Mouse (Mus musculus): Measurements from ENCODE around the gene Gm10153.
"Not testable (repeated sequence)": the region's sequence is repeated elsewhere in the genome, so short reads cannot be mapped to it uniquely, and the experiment has no call there.

Gene Gm10153

DNA sequence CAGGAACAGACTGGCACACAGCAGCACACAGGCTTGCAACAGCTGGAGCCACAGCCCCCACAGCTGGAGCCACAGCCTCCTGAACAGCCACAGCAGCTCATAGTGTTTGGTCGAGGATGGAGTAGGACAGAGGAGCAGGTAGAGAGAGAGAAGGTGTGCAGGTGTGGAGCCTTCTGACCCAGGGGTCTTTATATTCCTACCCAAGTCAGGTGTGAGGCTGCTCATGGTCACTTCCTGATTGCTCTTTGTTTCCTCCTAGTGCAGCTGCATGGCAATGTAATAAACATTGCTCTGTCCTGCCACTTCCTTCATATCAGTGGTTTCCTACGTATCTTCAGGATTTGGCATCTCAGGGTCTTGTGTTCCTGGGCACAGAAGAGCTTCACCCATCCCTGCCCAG is at the start of gene Gm10153:
Gm10153 (minus strand) TSS at position 101 of the 400 bp plus-strand sequence.
- DNase-seq (ENCODE audit: low spot score), result no peak

- DNase-seq (ENCODE audit: low spot score), result no peak
These were observed 41.4 kb upstream of the Gm10153 start for GRCm38 (mm10) chr7:142231540-142231939.

GRCm38 (mm10) chr7:142229871-142230270 is 39.7 kb upstream of the Gm10153 start, which contains the start of gene Krtap5-5:
Gene Krtap5-5, minus strand, starts transcription at chr7:142229971.
- DNase-seq (ENCODE audit: low spot score), result not testable (repeated sequence)

GRCm38 (mm10) chr7:142224518-142224917 is 34.3 kb upstream of the Gm10153 start:
- DNase-seq (ENCODE audit: low spot score), result no peak

DNA sequence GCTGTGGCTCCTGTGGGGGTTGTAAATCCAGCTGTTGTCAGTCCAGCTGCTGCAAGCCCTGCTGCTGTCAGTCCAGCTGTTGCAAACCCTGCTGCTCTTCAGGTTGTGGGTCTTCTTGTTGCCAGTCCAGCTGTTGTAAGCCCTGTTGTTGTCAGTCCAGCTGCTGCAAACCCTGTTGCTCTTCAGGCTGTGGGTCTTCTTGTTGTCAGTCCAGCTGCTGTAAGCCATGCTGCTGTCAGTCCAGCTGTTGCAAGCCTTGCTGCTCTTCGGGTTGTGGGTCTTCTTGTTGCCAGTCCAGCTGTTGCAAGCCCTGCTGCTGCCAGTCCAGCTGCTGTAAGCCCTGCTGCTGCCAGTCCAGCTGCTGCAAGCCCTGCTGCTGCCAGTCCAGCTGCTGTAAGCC is 21.9 kb upstream of the Gm10153 start:
- not testable (repeated sequence) for DNase-seq (ENCODE audit: low spot score)

- DNase-seq (ENCODE audit: low spot score), result no peak
These were observed 21.4 kb upstream of the Gm10153 start, which contains the start of gene Gm7579 for GRCm38 (mm10) chr7:142211559-142211958. Gene Gm7579, plus strand, starts transcription at chr7:142211859.

DNA sequence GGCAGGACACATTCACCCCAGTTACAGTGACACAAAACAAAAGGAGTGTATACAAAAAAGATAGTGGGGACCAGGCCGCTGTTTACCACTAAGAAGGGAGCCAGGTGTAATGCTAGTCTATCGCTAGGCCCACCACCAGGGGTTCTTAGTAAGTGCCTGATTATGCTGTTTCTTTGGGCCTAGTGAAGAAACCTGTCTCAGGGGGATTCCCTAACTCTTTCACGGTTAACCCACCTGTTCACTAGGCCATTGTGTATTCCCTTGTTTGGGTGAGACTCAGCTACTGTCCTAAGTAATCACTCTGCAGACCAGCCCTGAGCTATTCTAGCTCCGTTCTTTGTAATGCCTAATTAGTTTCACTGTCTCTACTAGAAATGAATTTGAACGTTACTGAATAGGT is 16.7 kb upstream of the Gm10153 start:
- not testable (repeated sequence) for DNase-seq (ENCODE audit: low spot score)

DNA sequence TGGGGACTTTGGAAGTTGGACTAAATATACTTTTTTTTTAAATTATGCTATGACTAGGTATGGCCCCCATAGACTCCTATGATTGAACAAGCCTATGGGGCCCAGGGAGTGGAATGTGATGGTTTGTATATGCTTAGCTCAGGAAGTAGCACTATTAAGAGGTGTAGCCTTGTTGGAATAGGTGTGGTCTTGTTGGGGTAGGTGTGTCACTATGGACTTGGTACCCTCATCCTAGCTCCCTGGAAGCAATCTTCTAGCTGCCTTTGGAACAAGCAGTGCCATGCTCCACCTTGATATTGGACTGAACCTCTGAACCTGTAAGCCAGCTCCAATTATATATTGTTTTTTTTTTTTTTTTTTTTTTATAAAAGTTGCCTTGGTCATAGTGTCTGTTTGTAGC is 15.3 kb upstream of the Gm10153 start:
- DNase-seq (ENCODE audit: low spot score), result no peak

- no peak for DNase-seq (ENCODE audit: low spot score)
These were observed 10.9 kb upstream of the Gm10153 start, which contains the start of gene Krtap5-3 for GRCm38 (mm10) chr7:142201064-142201463. Gene Krtap5-3, plus strand, starts transcription at chr7:142201364.

DNA sequence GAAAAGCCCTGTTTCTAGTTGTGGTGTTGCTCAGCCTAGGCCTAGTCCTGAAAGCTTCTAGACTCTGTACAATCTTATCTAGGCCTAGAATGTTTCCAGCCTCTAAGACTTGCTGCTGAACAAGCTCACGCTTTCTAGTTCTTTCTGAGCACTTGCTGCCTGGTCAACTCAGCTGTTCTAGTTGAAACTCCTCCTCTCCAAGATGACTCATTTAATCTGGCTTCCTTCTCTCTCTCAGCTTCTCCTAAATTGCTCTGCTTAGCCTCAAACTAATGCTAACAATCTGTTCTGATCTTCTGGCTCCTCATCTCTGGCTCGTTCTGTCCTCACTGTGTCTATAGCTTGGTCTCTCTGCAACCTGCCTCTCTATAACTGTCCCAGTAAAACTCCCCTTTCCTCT is 8.6 kb upstream of the Gm10153 start:
- no peak for DNase-seq (ENCODE audit: low spot score)

- DNase-seq (ENCODE audit: low spot score), result no peak
These were observed 2.0 kb downstream of the Gm10153 start for GRCm38 (mm10) chr7:142188156-142188555.

- DNase-seq (ENCODE audit: low spot score), result no peak
These were observed 9.2 kb downstream of the Gm10153 start for GRCm38 (mm10) chr7:142181021-142181420.

- DNase-seq (ENCODE audit: low spot score), result no peak
These were observed 11.5 kb downstream of the Gm10153 start for GRCm38 (mm10) chr7:142178685-142179084.

GRCm38 (mm10) chr7:142175905-142176304 is 14.3 kb downstream of the Gm10153 start, which contains the start of gene Krtap5-2:
Gene Krtap5-2, minus strand, starts transcription at chr7:142176005.
- not testable (repeated sequence) for DNase-seq (ENCODE audit: low spot score)

- no peak for DNase-seq (ENCODE audit: low spot score)
These were observed 20.4 kb downstream of the Gm10153 start for GRCm38 (mm10) chr7:142169836-142170235.

DNA sequence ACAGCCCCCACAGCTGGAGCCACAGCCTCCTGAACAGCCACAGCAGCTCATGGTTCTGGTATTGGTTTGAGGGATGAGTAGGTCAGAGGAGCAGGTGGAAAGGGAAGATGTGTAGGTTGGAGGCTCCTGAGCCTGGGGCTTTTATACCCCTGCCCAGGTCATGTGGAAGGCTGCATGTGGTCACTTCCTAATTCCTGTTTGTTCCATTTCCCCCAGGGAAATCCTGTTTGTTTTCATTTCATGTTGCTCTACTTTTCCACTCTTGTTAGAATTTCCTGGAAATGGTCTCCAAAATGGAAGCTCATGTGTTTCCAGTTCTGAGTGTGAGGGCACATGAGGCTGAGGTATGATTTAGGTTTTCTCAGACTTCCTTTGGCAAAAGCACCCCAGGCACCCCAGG is 24.6 kb downstream of the Gm10153 start, which contains the start of gene Gm4553:
Gm4553 (minus strand) TSS at position 101 of the 400 bp plus-strand sequence.
- DNase-seq (ENCODE audit: low spot score), result not testable (repeated sequence)

- no peak for DNase-seq (ENCODE audit: low spot score)
These were observed 30.8 kb downstream of the Gm10153 start for GRCm38 (mm10) chr7:142159366-142159765.

- DNase-seq (ENCODE audit: low spot score), result not testable (repeated sequence)
These were observed 33.2 kb downstream of the Gm10153 start, which contains the start of gene Gm29735 for GRCm38 (mm10) chr7:142157013-142157412. Gene Gm29735, minus strand, starts transcription at chr7:142157113.

DNA sequence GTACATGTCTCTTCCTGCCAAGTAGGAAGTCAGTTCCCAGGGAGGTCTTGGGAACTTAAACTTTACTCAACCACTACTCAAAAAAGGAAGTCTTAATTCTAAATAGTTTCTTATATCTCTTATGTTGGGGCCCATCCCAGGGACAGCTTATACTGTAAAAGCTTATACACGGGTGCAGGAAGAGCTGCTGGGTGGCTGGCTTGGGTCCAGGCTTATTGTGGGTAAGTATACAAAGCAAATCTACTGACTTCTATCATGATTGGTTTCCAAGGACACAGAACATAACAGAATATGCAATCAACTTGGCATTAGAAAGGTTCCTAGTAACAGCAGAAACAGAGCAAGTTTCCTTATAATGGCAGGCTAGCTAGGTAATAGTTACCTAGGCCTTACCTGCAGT is 34.9 kb downstream of the Gm10153 start:
- no peak for DNase-seq (ENCODE audit: low spot score)

DNA sequence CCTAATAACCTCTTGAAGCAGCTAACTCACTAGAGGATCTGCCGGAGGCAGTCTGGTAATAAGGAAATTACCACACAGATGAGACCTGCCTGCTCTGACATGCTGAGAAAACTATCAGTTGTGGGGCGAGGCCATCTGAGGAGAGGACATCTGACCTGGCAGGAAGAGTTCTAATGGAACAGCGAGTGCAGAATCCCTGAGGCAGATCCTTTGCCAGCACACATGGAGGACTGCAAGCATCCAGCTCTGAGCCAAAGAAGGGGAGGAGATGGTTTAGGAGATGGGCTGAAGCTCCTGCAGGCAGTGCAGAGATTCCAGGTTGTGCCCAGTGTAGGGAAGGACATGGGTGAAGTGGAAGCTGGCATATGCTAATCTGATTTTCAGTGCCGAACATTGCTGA is 38.0 kb downstream of the Gm10153 start:
- no peak for DNase-seq (ENCODE audit: low spot score)

GRCm38 (mm10) chr7:142148633-142149032 is 41.6 kb downstream of the Gm10153 start:
- DNase-seq (ENCODE audit: low spot score), result no peak

DNA sequence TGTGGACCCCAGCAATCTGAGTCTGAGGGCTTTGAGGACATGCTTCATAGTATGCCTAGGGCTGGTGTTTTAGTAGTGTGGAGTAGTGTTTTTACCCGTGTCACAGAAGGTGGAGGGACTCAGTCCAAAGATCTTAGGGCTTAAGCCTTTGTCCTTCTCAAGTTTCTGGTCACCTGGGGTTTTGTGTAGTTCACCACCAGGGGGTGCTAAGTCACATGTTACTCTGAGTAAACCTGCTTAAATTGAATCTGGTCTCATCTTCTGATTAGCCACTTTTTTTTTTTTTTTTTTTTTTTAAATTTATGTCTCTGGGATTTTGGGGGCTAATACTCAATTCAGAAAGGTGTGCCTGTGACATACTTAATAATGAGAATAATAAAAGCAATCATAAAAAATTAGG is 44.2 kb downstream of the Gm10153 start:
- DNase-seq (ENCODE audit: low spot score), result no peak

- no peak for DNase-seq (ENCODE audit: low spot score)
These were observed 44.7 kb downstream of the Gm10153 start for GRCm38 (mm10) chr7:142145413-142145940.

DNA sequence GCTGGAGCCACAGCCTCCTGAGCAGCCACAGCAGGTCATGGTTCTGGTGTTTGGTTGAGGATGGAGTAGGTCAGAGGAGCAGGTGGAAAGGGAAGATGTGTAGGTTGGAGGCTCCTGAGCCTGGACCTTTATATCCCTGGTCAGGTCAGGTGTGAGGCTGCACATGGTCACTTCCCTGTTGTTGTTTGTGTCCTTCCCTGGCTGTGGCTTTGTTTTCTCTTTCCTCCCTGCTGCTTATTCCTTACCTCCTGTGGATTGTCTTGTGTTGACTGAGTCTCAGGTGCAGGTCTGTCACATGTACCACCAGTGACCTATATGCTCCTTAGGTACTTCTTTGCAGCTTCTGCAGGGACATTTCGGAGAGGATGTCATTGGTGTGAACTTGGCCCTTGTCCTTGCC is 45.7 kb downstream of the Gm10153 start, which contains the start of gene Gm45337:
Gm45337 (minus strand) TSS at position 101 of the 400 bp plus-strand sequence.
- DNase-seq (ENCODE audit: low spot score), result no peak
